Mouse (Mus musculus) spleen, adult 18-20 months (tissue): Measurements from ENCODE around the gene Sat2.

Experiments used
- DNase-seq, 2 experiments: peaks; one replicate each; pipeline ENCODE4 v3.0.0; 2022; ENCODE audit warnings: mixed read lengths in 2 of 2

Gene Sat2

DNA sequence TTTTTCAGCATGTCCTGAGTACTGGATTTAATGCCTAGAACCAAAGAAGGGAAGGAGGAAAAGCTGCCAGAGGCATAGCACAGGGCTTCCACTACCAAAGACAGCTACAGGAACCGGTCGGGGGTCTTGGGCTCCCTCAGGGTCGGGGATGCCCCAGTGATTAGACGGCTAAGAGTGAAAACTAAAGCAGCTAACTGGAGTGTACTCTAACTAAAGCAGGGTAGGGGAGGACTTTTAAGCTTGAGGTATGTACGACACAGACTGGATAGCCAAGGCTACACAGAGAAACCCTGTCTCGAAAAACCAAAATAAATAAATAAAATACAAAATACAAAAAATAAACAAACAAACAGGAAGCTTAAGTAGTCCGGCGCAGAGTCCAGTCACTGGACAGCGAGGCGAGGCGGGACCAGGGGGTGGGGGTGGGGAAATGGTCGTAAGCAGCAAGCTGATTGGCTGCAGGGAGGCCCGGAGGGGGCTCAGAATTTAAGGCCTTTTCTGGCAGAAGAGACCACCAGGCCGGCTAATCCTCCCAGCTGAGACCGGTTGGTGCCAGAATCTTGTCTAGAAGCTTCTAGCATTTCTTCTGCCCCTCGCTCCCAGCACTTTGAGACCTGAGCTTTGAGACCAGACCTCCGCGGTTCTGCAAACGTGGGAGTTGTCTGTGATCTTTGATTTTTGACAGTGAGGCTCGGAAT lies at the start of gene Sat2:
Gene Sat2 (plus strand): TSS at position 454 of the 698 bp plus-strand sequence.
- DNase-seq: no peak

DNA sequence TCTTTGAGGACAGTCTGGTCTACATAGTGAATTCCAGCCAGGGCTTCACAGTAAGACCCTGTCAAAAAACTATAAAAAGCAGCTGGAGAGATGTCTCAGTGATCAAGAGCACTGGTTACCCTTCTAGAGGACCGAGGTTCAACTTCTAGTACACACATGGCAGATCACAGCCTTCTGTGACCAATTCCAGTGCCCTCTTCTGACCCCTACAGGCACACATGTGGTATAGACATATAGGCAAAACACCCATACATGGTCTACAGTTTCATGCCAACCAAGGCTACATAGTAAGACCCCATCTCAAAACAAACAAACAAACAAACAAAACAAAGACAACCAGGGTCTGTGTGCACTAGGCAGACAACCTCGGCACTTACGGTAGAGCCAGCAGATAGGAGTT lies 46.6 kb upstream of the Sat2 start:
- no peak for DNase-seq

DNA sequence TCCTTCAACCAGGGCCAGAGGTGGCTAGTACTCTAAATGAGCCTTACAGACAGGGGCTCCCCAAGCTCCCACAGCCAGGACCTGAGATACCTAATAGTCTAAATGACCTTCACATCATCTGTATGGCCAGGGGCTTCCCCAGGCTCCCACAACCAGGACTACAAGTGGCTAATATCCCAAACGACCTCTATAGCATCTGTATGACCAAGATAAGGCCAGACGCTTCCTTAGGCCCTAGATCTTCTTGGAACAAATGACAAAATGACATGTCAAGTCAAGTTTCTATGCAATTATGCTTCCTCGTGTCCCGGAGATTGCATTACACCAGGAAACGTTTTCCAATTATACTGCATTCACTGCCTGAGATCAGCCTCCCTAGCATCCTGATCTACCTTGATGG lies 45.5 kb upstream of the Sat2 start:
- no peak for DNase-seq

DNA sequence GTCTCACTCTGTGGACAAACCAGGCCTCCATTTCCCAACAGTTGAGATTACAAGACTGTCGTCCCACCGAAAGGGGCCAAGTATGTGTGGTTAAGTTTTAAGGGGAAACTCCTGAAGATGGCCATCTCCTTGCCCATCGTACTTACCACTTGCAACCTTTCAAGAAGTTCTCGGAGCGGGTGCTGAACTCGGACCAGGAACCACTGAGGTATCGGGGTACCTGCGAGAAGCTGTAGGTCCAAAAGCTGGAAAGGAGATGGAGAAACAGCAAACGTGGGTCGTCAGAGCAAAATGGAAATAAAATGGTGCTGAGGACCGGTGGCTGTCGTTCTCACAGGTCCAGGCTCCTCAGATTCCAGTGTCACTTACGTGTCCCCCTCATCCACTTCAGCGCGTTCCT lies 43.5 kb upstream of the Sat2 start:
- no peak for DNase-seq

DNA sequence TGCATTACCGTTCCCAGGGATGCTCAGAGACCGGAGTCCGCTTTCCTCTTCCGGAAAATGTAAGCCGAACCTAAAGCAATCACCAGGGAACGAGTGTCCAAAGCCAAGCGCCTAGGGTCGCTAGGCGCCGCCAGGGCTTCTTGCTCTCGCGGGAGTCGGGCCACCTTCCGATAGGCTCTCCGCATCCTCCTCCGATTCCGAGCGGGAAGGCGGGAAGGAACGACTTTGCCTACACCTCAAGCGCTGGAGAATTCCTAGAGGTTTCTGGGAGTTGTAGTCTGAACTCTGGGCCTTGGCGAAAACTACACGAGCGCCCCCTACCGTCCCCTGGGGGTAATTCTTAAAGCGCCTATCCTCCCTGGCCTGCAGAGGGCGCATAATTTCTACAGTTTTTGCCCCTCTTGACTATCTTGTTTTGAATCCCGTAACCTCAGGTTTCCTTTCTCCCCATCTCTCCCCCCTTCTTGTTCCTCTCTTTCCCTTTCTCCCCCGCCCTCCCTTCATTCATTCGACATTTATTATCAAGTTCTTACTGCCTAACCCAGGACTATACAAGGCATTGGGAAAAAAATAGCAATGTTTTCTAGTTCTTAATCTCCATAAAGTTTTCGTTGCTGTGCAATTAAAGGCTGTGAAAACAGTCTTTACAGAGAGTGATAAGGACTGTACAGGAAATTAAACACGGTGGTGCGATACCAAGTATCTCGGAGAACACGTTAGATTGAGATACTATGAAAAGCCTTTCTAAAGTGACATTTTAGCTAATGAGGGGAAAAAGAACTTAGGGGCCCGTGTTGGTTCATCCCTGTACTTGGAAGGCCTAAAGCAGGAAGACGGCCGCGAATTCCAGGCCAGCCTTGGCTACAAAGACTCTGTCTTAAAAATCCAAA lies 42.5 kb upstream of the Sat2 start:
- peak; percentile 85 to 97 for DNase-seq

DNA sequence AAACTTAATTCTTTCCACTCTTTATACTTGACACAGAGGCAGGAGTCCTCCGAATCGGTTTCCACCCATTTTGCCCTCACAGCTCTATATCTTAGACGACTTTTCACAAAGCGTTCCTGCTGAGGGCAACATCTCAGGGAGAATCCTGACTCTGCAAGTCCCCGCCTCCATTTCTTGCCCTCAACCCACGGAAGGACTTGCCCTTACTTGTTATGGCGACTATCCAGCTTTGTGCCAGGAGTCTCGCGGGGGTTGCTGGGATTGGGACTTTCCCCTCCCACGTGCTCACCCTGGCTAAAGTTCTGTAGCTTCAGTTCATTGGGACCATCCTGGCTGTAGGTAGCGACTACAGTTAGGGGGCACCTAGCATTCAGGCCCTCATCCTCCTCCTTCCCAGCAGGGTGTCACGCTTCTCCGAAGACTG lies 41.7 kb upstream of the Sat2 start, which contains the start of the genes Wrap53 and Trp53:
Gene Wrap53 (minus strand): TSS at position 165 of the 424 bp plus-strand sequence.
Gene Trp53 (plus strand): TSS at position 269 of the 424 bp plus-strand sequence.
- peak; percentile 85 to 92 for DNase-seq

DNA sequence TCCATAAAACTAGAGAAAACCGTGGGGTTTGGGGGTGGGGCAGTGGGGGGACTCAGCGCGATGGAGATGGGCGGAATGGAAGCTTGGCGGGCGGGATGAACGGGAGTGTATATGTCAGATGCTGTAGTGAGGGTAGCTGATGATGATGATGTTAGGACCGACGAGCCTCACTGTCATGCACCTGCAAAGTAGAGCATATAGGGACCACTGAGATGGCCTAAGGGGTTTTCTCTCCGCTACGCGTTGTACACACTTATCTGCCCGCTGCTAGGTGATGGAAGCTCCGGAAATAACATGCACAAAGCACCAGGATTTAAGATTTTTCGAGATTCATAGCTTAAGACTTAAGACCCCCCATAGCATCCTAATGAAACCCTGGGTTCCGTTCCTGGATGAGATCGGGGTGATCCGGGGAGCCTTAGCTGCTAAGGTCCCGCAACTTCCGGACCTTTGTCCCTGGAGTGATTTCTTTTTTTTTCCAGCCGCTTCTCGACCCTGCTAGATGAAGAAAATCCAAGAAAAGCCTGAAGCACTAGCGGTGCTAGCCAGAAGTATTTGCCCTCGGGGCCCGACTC lies 41.2 kb upstream of the Sat2 start:
- no peak for DNase-seq

DNA sequence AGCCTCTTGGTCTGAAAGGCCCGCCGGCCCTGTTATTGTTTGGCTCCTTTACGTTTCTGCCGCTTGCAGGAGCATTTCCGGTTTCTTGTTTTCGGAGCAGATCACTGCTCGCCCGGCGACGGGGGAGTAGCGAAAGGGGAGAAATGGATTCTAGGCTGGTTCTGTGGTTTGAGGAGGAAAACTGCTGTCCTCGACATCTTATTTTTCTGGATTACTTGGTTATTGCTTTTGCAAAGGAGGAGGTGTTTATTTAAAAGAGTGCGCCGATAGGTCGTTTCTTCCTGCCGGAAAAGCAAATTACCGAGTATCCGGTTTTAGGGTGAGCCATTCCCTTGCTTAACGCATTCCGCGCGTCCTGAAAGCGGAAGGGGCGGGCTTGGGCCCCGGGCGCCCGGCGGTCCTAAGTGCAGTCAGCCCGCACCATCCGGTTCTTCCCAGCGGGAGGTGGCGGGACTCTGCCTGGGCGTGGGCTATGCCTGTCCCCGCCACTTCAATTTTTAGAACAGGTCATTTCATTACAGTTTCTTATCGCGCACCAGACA lies 40.6 kb upstream of the Sat2 start:
- peak; percentile 75 to 77 for DNase-seq

DNA sequence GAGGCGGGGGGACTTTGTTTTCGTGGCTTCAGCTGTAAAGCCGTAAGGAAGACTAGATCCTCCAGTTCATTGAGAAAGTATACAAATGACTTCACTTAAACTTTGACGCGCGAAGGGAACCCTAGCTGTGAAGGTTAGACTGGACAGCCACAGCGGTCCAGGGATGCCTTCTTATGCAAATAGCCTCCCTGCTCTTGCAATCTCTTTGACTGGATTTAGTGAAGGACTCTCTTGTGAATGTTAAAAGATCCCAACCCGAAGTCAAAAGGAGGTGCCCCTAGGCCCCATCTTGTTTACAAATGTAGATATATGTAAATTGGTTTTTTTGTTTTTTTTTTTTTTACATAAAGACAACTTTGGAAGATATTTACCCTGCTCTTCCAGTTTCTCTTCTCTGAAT lies 40.0 kb upstream of the Sat2 start:
- no peak for DNase-seq

DNA sequence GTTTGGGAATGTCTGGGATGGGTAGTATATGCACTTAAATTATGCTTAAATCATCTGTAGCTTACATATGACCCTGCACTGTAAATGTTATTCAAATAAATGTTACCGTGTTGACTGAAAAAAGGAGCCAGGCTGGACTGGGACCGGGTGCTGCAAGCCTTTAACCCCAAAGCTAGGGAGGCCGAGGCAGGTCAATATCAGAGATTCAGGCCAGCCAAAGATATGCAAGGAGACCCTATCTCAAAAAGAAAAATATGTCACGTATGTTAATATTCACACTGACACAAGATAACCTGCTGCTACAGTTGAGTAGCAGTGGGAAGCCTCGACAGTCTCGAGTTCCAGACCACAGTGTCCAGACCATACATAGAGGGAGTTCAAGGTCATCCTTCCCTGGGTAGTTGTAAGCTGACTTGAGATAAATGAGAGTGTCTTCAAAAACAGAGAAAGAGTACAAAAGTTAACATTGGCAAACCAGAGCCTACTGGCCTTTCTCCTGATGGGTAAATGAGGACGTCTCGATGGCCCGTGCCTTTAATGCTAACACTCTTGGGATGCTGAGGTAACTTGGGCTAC lies 39.5 kb upstream of the Sat2 start:
- no peak for DNase-seq

DNA sequence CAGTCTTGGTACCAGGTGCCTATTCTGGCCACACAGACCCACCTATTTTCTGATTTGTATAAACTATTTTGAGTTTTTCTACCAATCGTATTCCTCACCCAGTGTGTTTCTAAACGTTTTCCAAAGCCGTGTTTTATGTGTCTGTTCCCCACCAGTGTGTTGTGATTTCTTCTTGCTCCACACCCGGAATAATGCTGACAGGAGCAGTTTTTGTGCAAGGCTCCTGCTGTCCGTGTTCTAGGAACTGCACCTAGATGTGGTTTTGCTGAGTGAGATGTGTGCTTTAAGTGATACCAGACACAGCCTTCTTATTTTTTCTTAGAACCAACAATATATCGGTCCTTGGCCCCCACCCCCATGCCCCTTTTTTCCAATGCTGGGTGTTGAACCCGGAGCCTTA lies 37.8 kb upstream of the Sat2 start:
- no peak for DNase-seq

DNA sequence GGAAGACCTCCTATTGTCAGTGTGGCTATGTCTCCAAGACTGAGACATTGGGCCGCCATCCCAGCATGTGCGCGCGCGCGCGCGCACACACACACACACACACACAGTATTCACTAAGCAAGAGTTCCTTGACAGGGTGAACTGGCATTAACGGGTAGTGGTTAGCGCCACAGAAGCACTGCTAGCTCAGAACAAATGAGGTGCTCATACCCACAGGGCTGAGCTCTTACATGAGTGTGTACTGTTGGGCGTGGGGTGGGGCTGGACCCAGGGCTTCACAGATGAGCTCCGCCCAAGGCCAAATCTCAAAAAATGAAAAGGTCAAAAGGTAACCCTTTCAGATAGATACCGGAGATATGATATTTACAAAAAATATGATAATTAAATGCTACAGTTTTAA lies 36.9 kb upstream of the Sat2 start:
- no peak for DNase-seq

DNA sequence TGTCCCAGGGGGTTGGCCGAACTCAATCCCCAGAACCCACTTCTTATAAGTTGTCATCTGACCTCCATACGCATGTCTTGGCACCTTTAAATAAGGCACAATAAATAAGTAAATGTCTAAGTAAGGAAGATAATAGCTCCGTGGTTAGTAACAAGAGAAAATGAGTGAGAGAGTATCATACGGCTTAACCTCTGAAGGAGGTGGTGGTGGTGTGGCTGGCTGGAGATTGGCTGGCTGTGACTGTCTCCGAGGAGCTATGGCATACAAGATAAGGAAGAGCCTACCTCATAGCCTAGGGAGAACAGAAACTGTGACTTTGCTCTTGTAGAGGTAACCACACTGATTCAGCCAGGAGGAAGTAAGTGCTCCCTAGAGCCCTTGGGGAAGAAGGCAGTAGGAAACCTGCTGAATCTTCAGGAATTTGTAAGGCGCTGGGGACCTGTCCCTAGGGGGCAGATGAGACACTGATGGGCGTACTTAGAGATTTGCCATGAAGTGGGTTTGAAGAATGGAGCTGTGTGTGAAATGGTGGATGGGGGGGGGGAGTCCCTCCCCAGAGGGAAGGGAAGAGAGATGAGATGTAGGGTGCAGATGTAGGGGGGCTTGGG lies 36.0 kb upstream of the Sat2 start:
- no peak for DNase-seq

DNA sequence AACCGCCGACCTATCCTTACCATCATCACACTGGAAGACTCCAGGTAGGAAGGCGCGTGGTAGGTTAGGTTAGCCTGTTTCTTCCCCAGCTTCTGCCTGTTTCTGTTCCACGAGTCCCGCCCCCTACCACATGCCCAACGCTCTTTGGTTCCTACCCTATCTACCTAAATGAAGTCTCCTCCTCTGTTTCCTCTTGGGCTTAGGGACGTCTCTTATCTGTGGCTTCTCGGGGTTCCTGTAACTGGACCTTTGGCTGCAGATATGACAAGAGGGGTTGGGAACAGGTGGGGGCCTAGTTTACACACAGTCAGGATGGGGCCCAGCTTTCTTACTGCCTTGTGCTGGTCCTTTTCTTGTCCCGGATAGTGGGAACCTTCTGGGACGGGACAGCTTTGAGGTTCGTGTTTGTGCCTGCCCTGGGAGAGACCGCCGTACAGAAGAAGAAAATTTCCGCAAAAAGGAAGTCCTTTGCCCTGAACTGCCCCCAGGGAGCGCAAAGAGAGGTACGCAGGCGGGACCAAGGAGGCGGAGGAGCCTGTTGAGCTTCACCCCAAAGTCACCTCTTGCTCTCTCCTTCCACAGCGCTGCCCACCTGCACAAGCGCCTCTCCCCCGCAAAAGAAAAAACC lies 32.5 kb upstream of the Sat2 start:
- no peak for DNase-seq

DNA sequence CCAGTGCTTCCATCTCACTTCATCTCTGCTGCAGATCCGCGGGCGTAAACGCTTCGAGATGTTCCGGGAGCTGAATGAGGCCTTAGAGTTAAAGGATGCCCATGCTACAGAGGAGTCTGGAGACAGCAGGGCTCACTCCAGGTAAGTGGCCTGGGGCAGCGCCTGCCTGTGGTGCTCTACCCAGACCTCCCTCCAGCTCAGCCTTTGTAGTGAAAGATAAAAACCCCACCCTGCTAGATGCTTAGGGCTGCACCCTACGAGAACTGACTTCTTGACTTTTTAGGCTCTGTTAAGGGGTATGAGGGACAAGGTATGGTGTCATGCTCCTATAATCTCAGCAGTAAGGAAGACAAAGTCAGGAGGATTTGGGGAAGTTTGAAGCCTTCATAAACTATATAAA lies 31.2 kb upstream of the Sat2 start:
- no peak for DNase-seq

DNA sequence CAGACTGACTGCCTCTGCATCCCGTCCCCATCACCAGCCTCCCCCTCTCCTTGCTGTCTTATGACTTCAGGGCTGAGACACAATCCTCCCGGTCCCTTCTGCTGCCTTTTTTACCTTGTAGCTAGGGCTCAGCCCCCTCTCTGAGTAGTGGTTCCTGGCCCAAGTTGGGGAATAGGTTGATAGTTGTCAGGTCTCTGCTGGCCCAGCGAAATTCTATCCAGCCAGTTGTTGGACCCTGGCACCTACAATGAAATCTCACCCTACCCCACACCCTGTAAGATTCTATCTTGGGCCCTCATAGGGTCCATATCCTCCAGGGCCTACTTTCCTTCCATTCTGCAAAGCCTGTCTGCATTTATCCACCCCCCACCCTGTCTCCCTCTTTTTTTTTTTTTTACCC lies 30.4 kb upstream of the Sat2 start:
- no peak for DNase-seq

DNA sequence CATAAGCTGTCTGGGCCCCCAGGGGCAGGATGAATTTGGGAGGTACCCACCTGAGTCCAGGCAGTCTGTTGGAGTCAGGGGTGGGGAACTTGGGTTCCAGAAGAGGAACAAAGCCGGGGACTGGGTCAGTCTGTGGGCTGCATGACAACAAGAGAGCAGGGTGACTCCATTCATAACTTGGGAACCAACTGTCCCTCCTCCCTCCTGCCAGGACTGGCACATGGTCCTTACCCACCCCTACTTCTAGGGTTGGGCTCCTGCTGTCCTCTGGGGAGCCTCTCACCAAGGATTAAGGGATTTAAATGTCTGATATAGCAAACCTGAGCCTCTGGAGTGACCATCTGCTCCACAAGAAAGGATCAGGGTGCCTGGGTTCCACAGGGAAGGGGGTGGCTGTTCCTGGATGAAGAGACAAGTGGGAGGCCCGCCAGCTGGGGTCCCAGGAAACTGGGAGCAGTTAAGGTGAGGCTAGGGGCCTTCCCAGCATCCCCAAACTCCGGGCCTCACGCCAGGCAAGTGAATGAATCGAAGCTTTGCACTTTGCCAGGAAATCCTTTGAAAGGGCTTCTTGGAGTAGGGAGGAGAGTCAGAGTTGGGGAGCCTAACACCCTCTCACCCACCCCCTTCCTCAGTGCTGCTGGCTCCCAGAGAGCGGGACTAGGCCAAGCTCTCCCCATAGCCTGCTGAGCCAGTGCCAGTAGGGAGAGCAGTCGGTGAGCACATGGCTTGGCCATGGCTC lies 29.8 kb upstream of the Sat2 start:
- no peak for DNase-seq

DNA sequence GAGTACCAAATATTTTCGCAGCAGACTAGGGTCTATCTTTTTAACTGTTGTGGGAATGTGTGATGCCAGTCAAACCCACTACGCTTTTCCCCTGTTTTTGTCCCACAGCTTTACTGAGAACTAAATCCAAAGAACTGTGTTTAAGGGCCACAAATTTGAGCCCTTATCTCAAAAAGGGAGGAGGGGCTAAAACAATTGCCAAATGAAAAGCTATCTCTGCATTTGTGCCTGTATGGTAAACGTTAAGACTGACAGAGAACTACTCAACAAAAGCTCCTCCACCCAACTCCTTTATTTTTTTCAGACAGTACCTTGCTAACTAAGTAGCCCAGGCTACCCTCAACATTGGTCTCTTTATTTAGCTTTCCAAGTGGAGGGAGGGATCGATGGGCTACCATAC lies 29.0 kb upstream of the Sat2 start:
- DNase-seq: no peak

DNA sequence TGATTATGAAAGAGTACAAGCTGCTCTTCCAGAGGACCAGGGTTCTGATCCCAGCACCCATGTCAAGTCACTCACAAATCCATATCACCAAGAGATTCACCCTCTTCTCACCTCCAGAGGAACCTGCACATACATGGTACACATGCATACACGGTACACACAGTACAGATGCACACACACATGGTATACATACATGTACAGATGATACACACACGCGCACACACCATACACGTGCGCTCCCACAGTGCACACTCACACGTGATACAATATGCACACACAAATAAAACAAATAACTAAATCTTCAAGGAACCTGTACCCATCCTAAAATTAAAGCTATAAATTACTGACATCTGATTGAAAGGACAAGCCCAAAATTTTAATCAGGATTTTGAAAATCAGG lies 27.0 kb upstream of the Sat2 start:
- DNase-seq: no peak

DNA sequence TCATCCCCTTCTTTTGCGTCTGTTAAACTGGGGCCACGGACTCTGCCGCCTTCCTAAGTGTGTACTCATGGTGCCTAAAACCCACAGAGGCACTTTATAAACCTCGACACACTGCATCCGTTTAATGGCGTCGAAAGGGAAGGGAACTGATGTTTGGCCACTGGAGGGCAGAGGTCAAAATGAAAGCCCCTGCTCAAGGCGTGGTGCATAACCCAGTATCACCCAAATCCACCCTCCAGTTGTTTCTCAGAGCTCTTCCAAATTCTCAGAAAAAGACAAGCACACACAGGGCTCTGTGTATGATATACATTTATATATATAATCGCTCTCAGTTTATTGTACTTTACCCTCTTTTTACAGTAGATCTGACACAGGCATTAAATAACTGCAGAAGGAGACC lies 22.4 kb upstream of the Sat2 start:
- DNase-seq: no peak

DNA sequence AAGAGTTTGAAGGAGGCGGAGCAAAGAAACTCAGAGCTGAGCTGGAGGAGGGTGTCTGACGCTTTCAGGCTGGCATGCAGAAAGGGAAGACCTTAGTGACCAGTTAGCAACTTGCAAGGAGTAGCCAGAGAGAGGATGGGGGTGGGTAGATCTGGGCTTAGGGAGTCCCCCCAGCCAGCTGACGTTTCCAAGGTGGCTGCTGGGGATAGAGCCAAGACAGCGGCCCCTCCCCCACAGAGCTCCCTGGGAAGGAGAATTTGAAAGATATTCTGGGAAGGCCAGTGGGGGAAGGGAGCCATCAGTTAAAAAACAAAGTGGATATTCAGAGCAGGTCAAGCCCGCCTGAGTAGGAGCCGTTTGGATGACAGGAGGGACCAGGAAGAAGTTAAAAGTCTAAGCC lies 21.7 kb upstream of the Sat2 start:
- DNase-seq: no peak
